Mouse (Mus musculus): ENCODE data around the gene Gfpt2. TPM values are rescaled to one million over a fixed set of nuclear protein-coding genes. Genes with fewer than 3 reads are reported as not detected.

Gene Gfpt2
- polyA plus RNA-seq (2012; rRNA removed; ENCODE audit: low replicate concordance), result 24.4 and 51.4 TPM in 2 replicates

DNA sequence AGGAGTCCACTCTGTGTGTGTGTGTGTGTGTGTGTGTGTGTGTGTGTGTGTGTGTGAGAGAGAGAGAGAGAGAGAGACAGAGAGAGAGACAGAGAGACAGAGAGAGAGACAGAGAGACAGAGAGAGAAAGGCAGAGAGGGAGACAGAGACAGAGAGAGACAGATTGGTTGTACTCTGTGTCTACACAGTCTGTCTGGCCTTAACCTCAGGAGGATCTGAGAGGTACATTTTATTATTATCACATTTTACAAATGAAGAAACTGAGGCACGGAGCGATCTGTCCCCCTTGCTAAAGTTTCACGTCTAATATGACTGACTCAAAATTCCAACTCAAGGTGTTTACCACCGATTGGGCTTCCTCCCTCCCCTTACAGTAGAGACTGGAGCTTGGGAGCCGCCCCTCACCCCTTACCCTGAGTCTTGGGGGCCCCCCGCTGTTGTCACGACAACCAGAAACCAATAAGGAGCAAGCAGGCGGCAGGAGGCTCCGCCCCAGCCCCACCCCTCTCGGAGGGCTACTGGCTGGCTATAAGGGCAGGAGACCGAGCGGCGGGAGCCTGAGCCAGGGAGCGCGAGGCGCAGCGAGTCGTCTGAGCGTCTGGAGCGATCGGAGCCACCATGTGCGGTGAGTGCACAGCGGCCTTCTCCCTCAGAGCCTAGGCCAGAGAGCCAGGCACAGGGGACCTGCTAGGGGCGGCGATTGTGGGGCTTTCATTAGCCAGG lies at the start of gene Gfpt2:
Gfpt2 (plus strand) TSS at position 560 of the 723 bp plus-strand sequence.

DNA sequence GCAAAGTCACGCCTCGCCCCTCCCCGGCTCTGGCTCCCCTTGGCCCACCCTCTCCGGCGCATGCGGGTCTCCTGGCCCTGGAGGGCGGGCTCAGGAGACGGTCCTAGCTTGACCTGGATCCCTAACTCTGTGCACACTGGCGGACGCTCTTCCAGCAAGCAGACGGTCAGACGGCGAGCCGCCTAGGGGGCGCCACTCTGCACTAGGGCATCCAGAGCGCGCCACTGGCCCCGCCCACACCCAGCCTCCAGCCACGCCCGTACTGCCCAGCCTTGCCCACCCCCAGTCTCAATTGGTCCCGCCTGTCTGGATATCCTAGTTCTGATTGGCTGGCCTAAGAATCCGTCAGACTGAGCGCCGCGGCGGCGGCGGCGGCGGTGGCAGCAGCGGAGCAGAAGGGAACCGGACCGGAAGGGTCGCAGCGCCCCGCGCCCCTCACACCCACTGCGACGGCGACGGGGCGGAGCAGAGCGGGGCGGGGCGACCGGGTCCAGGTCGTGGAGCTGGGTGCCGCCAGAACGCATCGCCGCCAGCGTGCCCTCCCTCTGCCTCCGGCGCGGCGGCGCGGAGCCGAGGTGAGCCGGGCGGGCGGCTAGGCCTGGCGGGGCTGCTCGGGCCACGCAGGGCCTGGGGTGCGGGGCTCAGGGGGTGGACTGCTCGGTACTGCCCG lies 52.6 kb downstream of the Gfpt2 start, which contains the start of gene Mapk9:
Mapk9 (plus strand) TSS at position 351 of the 670 bp plus-strand sequence.

Other genes with a start within 250 kb of the Gfpt2 start
- gene Olfr1380, start 237.3 kb upstream of the Gfpt2 start, polyA plus RNA-seq (2012; rRNA removed; ENCODE audit: low replicate concordance), result not detected in 2 replicates
- 8.6 and 9.8 TPM in 2 replicates for gene Flt4, start 184.9 kb upstream of the Gfpt2 start, polyA plus RNA-seq (2012; rRNA removed; ENCODE audit: low replicate concordance)
- gene Scgb3a1, start 130.6 kb upstream of the Gfpt2 start, polyA plus RNA-seq (2012; rRNA removed; ENCODE audit: low replicate concordance), result 1.7 and 1.9 TPM in 2 replicates
- gene Cnot6, start 81.5 kb upstream of the Gfpt2 start, polyA plus RNA-seq (2012; rRNA removed; ENCODE audit: low replicate concordance), result 6.1 and 14.9 TPM in 2 replicates
- 17.1 and 24.9 TPM in 2 replicates for gene Mapk9, start 52.6 kb downstream of the Gfpt2 start, polyA plus RNA-seq (2012; rRNA removed; ENCODE audit: low replicate concordance)
- gene Rasgef1c, start 107.7 kb downstream of the Gfpt2 start, polyA plus RNA-seq (2012; rRNA removed; ENCODE audit: low replicate concordance), result 3.5 and 3.7 TPM in 2 replicates
- gene Rnf130, start 231.2 kb downstream of the Gfpt2 start, polyA plus RNA-seq (2012; rRNA removed; ENCODE audit: low replicate concordance), result 43.9 and 74.4 TPM in 2 replicates

Measured in mammary gland, adult 2 months (tissue).